8 mouse cellular contexts compared by ENCODE assay signal in genomic region chr6:129095166-129095565, GRCm38 (mm10). TPM values are rescaled to one million over a fixed set of nuclear protein-coding genes. Genes with fewer than 3 reads are reported as not detected.
DNase-seq lines count a peak whose midpoint lies in the region; ATAC-seq and TF ChIP-seq lines count a peak whose summit lies in the region.

No protein-coding gene starts in this region.

- H3K4me2 ChIP-seq in forebrain, embryonic 11.5 days (ENCODE audit: low read depth, low read length, severe bottlenecking) = no peak overlapping the region
- no peak overlapping the region for H3K4me2 ChIP-seq in embryonic facial prominence, embryonic 14.5 days (ENCODE audit: low read depth, low read length)
- no peak overlapping the region for H3K4me2 ChIP-seq in intestine, embryonic 16.5 days (ENCODE audit: low read depth, low read length)
- H3K4me2 ChIP-seq in lung, postnatal 0 days (replicated peaks; ENCODE audit: low read depth, low read length) = no peak overlapping the region

- ATAC-seq in forebrain, embryonic 11.5 days (replicated peaks; ENCODE audit: low FRiP score) = peak; percentile 61; the same call in 1 of the 2 replicates
- 0 out of 2 replicates have a peak, but pooled peaks have one; percentile 6 for ATAC-seq in embryonic facial prominence, embryonic 14.5 days (ENCODE audit: low read depth)
- ATAC-seq in intestine, embryonic 16.5 days = peak; percentile 49; the same call in 1 of the 2 replicates
- peak; percentile 69; the same call in 1 of the 2 replicates for ATAC-seq in lung, postnatal 0 days

- H3K4me3 ChIP-seq in forebrain, embryonic 11.5 days (ENCODE audit: low read depth, low read length) = no peak overlapping the region
- H3K4me3 ChIP-seq in forebrain, embryonic 10.5 days = no peak overlapping the region
- H3K4me3 ChIP-seq in embryonic facial prominence, embryonic 14.5 days (ENCODE audit: low read depth, low read length) = no peak overlapping the region
- H3K4me3 ChIP-seq in intestine, embryonic 16.5 days (ENCODE audit: low read length) = no peak overlapping the region
- no peak overlapping the region for H3K4me3 ChIP-seq in lung, postnatal 0 days (ENCODE audit: low read depth, low read length)

- TF ChIP-seq CTCF in lung, postnatal 0 days (IDR thresholded peaks at IDR 0.05) = peak; percentile 84

- H3K4me1 ChIP-seq in forebrain, embryonic 11.5 days (replicated peaks; ENCODE audit: control insufficient read depth, insufficient read depth, low read length) = no peaks in the 10 kb centered on the region
- no peaks in the 10 kb centered on the region for H3K4me1 ChIP-seq in forebrain, embryonic 10.5 days
- no peaks in the 10 kb centered on the region for H3K4me1 ChIP-seq in embryonic facial prominence, embryonic 14.5 days (ENCODE audit: control insufficient read depth, insufficient read depth, low read length)
- 0 out of 2 replicates have a peak, but pooled peaks cover 2% of the 10 kb centered on the region for H3K4me1 ChIP-seq in intestine, embryonic 16.5 days (ENCODE audit: control insufficient read depth, insufficient read depth, low read length)
- no peaks in the 10 kb centered on the region for H3K4me1 ChIP-seq in lung, postnatal 0 days (ENCODE audit: insufficient read depth, low read depth, low read length)

- no peak overlapping the region for H3K9ac ChIP-seq in forebrain, embryonic 11.5 days (ENCODE audit: low read length)
- no peak overlapping the region for H3K9ac ChIP-seq in embryonic facial prominence, embryonic 14.5 days (ENCODE audit: low read depth, low read length)
- H3K9ac ChIP-seq in intestine, embryonic 16.5 days (ENCODE audit: low read depth, low read length) = no peak overlapping the region
- no peak overlapping the region for H3K9ac ChIP-seq in lung, postnatal 0 days (replicated peaks; ENCODE audit: low read depth)

- no peak overlapping the region for H3K27ac ChIP-seq in forebrain, embryonic 11.5 days (ENCODE audit: low read depth, low read length)
- H3K27ac ChIP-seq in forebrain, embryonic 10.5 days = no peak overlapping the region
- no peak overlapping the region for H3K27ac ChIP-seq in embryonic facial prominence, embryonic 14.5 days (replicated peaks; ENCODE audit: low read depth, low read length)
- H3K27ac ChIP-seq in intestine, embryonic 16.5 days (ENCODE audit: low read length) = no peak overlapping the region
- no peak overlapping the region for H3K27ac ChIP-seq in lung, postnatal 0 days (ENCODE audit: low read length)

- DNase-seq in forebrain, embryonic 11.5 days (ENCODE audit: low spot score) = no peak
- no peak for DNase-seq in forebrain, embryonic 10.5 days (ENCODE audit: extremely low spot score, low spot score)
- DNase-seq in right cerebral cortex, adult 2 months (ENCODE audit: low spot score in 2 of 2) = peak; percentile 6 to 13
- no peak for DNase-seq in right cerebral cortex, postnatal 4 days
- DNase-seq in embryonic facial prominence, embryonic 14.5 days (ENCODE audit: low spot score) = peak; percentile 52
- DNase-seq in lung, postnatal 0 days (ENCODE audit: low spot score) = peak; percentile 82
- no peak for DNase-seq in testis, postnatal 14 days (ENCODE audit: low spot score)

- H3K36me3 ChIP-seq in forebrain, embryonic 11.5 days (ENCODE audit: control insufficient read depth, insufficient read depth, low read length) = no peaks in the 10 kb centered on the region
- no peaks in the 10 kb centered on the region for H3K36me3 ChIP-seq in forebrain, embryonic 10.5 days (replicated peaks)
- no peaks in the 10 kb centered on the region for H3K36me3 ChIP-seq in embryonic facial prominence, embryonic 14.5 days (ENCODE audit: control insufficient read depth, insufficient read depth, low read length)
- no peaks in the 10 kb centered on the region for H3K36me3 ChIP-seq in intestine, embryonic 16.5 days (ENCODE audit: control insufficient read depth, insufficient read depth, low read length)
- no peaks in the 10 kb centered on the region for H3K36me3 ChIP-seq in lung, postnatal 0 days (ENCODE audit: insufficient read depth, low read length)

- H3K27me3 ChIP-seq in forebrain, embryonic 11.5 days (ENCODE audit: control insufficient read depth, insufficient read depth, low read length) = no peaks in the 10 kb centered on the region
- H3K27me3 ChIP-seq in forebrain, embryonic 10.5 days (ENCODE audit: poor library complexity, severe bottlenecking) = no peaks in the 10 kb centered on the region
- no peaks in the 10 kb centered on the region for H3K27me3 ChIP-seq in embryonic facial prominence, embryonic 14.5 days (replicated peaks; ENCODE audit: control insufficient read depth, insufficient read depth, low read length)
- no peaks in the 10 kb centered on the region for H3K27me3 ChIP-seq in intestine, embryonic 16.5 days (replicated peaks; ENCODE audit: control insufficient read depth, insufficient read depth, low read length)
- H3K27me3 ChIP-seq in lung, postnatal 0 days (replicated peaks; ENCODE audit: insufficient read depth, low read length) = no peaks in the 10 kb centered on the region

- no peak for TF ChIP-seq EP300 in lung, postnatal 0 days (IDR thresholded peaks at IDR 0.05)

- no peaks in the 10 kb centered on the region for H3K9me3 ChIP-seq in forebrain, embryonic 11.5 days (ENCODE audit: control insufficient read depth, low read length)
- H3K9me3 ChIP-seq in forebrain, embryonic 10.5 days = 0 out of 2 replicates have a peak, but pooled peaks cover 2% of the 10 kb centered on the region
- no peaks in the 10 kb centered on the region for H3K9me3 ChIP-seq in embryonic facial prominence, embryonic 14.5 days (ENCODE audit: control insufficient read depth, low read length)
- H3K9me3 ChIP-seq in intestine, embryonic 16.5 days (ENCODE audit: control insufficient read depth, low read length) = 0 out of 2 replicates have a peak, but pooled peaks cover 3% of the 10 kb centered on the region
- H3K9me3 ChIP-seq in lung, postnatal 0 days (ENCODE audit: low read length) = no peaks in the 10 kb centered on the region

RNA-seq across cellular contexts. Expression of gene Clec2e, which starts 5.5 kb away (rescaled TPM):
- not detected in 2 replicates for polyA plus RNA-seq in forebrain, embryonic 11.5 days (2014; fragmentation: Nextera tagmentation; extraction: Ambion mirVana)
- polyA plus RNA-seq in forebrain, embryonic 10.5 days (2016; fragmentation: Nextera tagmentation; extraction: Ambion mirVana) = not detected in 2 replicates
- 0.18 TPM in 2 replicates for polyA plus RNA-seq in embryonic facial prominence, embryonic 14.5 days (2014; fragmentation: Nextera tagmentation; extraction: Ambion mirVana)
- 16.7 and 21.7 TPM in 2 replicates for polyA plus RNA-seq in intestine, embryonic 16.5 days (2015; fragmentation: Nextera tagmentation; extraction: Ambion mirVana)
- not detected in 2 replicates for polyA plus RNA-seq in lung, postnatal 0 days (2015; fragmentation: Nextera tagmentation; extraction: Ambion mirVana)

RNA-seq across cellular contexts. Expression of gene Klrb1f, which starts 49.5 kb away (rescaled TPM):
- polyA plus RNA-seq in forebrain, embryonic 11.5 days (2014; fragmentation: Nextera tagmentation; extraction: Ambion mirVana) = 0.23 TPM in 1 of 2 replicates, not detected in the other
- polyA plus RNA-seq in forebrain, embryonic 10.5 days (2016; fragmentation: Nextera tagmentation; extraction: Ambion mirVana) = 0.10 TPM in 1 of 2 replicates, not detected in the other
- polyA plus RNA-seq in embryonic facial prominence, embryonic 14.5 days (2014; fragmentation: Nextera tagmentation; extraction: Ambion mirVana) = 0.51 and 0.80 TPM in 2 replicates
- 0.46 and 0.75 TPM in 2 replicates for polyA plus RNA-seq in intestine, embryonic 16.5 days (2015; fragmentation: Nextera tagmentation; extraction: Ambion mirVana)
- polyA plus RNA-seq in lung, postnatal 0 days (2015; fragmentation: Nextera tagmentation; extraction: Ambion mirVana) = 0.35 and 0.37 TPM in 2 replicates

Comparison
In these comparisons a context has a peak if more than half of its experiments do, and no peak if none do; other contexts are left out.
1. DNase-seq: peak in right cerebral cortex, adult 2 months (2 of 2), embryonic facial prominence, embryonic 14.5 days (single experiment) and lung, postnatal 0 days (single experiment); none in forebrain, embryonic 11.5 days (single experiment), forebrain, embryonic 10.5 days (single experiment), right cerebral cortex, postnatal 4 days (single experiment) and testis, postnatal 14 days (single experiment).
2. ATAC-seq: peak in every context shown above with its lines; median percentile 69 in lung, postnatal 0 days; 61 in forebrain, embryonic 11.5 days; 49 in intestine, embryonic 16.5 days; 6 in embryonic facial prominence, embryonic 14.5 days.
3. RNA of gene Clec2e, which starts 5.5 kb away (polyA plus RNA-seq): 16.7 to 21.7 TPM in intestine, embryonic 16.5 days; 0.18 TPM in embryonic facial prominence, embryonic 14.5 days, not detected in lung, postnatal 0 days, not detected in forebrain, embryonic 11.5 days and not detected in forebrain, embryonic 10.5 days; every median in the first group is over 10 times any median in the second.